In the genomic region with DNA sequence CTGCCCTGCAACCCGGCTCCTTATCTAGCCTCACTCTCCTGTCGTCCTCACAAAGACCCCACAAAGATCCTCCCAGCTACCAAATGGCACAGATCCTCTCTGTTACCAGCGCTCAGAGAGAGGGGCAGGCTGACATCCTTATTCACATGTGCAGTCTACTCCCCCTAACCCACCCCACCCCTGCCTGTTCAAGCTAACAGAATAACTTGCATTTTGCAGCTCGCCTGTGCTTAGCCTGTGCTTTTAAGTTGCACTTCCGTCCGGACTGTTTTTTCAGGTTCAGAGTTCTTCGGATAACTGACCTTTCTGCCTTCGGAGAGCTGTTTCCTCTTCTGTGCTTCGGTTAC, we compare ENCODE assay signal across 8 mouse cellular contexts. TPM values are rescaled to one million over a fixed set of nuclear protein-coding genes. Genes with fewer than 3 reads are reported as not detected.
A peak's percentile ranks its signal among the peaks of the same experiment; 100 is the strongest.
DNase-seq lines count a peak whose midpoint lies in the region; ATAC-seq and TF ChIP-seq lines count a peak whose summit lies in the region.

No protein-coding gene starts in this region.

- intact Hi-C loops in gastrocnemius, adult 2 months (cut with DNase I): no loop called here
- intact Hi-C loops in gastrocnemius, postnatal 14 days (cut with DNase I; ENCODE audit: low total_unique reads): no loop called here

- TF ChIP-seq EP300 in stomach, postnatal 0 days (optimal IDR thresholded peaks at IDR 0.05): no peak

- TF ChIP-seq POLR2A in testis, adult 2 months (IDR thresholded peaks at IDR 0.05; ENCODE audit: control insufficient read depth, low read depth, low read length): no peak

- H3K9me3 ChIP-seq in liver, embryonic 13.5 days (replicated peaks): no peaks in the 10 kb centered on the region
- H3K9me3 ChIP-seq in stomach, postnatal 0 days (ENCODE audit: control insufficient read depth, low read length): no peaks in the 10 kb centered on the region

- ATAC-seq in liver, embryonic 13.5 days (ENCODE audit: low read depth): no peak
- ATAC-seq in stomach, postnatal 0 days (ENCODE audit: low FRiP score, low TSS enrichment): no peak; the same call in 1 of the 2 replicates

- H3K9ac ChIP-seq in liver, embryonic 13.5 days: no peak overlapping the region
- H3K9ac ChIP-seq in stomach, postnatal 0 days (ENCODE audit: low read length): peak overlapping the region; percentile 36; the same call in 1 of the 2 replicates

- H3K4me3 ChIP-seq in gastrocnemius, adult 2 months: peak overlapping the region; percentile 64
- H3K4me3 ChIP-seq in testis, adult 2 months (ENCODE audit: control insufficient read depth, low read depth, low read length): peak overlapping the region; percentile 98
- H3K4me3 ChIP-seq in liver, embryonic 13.5 days (replicated peaks): peak overlapping the region; percentile 46
- peak overlapping the region; percentile 33 for H3K4me3 ChIP-seq in stomach, postnatal 0 days (ENCODE audit: low read depth, low read length)

- peak overlapping the region; percentile 64 for H3K4me2 ChIP-seq in liver, embryonic 13.5 days
- peak overlapping the region; percentile 55 for H3K4me2 ChIP-seq in stomach, postnatal 0 days (replicated peaks; ENCODE audit: low read depth)

- TF ChIP-seq CTCF in gastrocnemius, adult 2 months (IDR thresholded peaks at IDR 0.05): no peak
- TF ChIP-seq CTCF in testis, adult 2 months (IDR thresholded peaks at IDR 0.05; ENCODE audit: control insufficient read depth, insufficient read depth, insufficient replicate concordance, low read depth, low read length): no peak
- TF ChIP-seq CTCF in stomach, postnatal 0 days (IDR thresholded peaks at IDR 0.05; ENCODE audit: low read depth): no peak

- peaks cover 3% of the 10 kb centered on the region for H3K4me1 ChIP-seq in testis, adult 2 months (ENCODE audit: control insufficient read depth, insufficient read depth, low read length)
- peaks cover 13% of the 10 kb centered on the region for H3K4me1 ChIP-seq in liver, embryonic 13.5 days (replicated peaks)
- no peaks in the 10 kb centered on the region; the same call in 1 of the 2 replicates for H3K4me1 ChIP-seq in stomach, postnatal 0 days (replicated peaks; ENCODE audit: control insufficient read depth, insufficient read depth)

- no peak for DNase-seq in gastrocnemius, adult 2 months
- DNase-seq in gastrocnemius, postnatal 14 days: no peak
- no peak for DNase-seq in testis, postnatal 14 days (ENCODE audit: low spot score)
- DNase-seq in liver, embryonic 13.5 days: no peak
- no peak for DNase-seq in stomach, postnatal 0 days (ENCODE audit: low spot score)
- DNase-seq in adrenal gland, postnatal 36 days: no peak
- no peak for DNase-seq in c-Kit-positive CD71-positive TER-119-positive erythroid progenitor cells, embryonic 14.5 days (ENCODE audit: low spot score)

- no peak overlapping the region for H3K27ac ChIP-seq in gastrocnemius, adult 2 months
- H3K27ac ChIP-seq in testis, adult 2 months (ENCODE audit: control insufficient read depth, insufficient read depth, low read depth, low read length): peak overlapping the region; percentile 80
- no peak overlapping the region for H3K27ac ChIP-seq in liver, embryonic 13.5 days
- no peak overlapping the region for H3K27ac ChIP-seq in stomach, postnatal 0 days (replicated peaks)

- no peaks in the 10 kb centered on the region for H3K27me3 ChIP-seq in testis, adult 2 months (ENCODE audit: control insufficient read depth, insufficient read depth, low read length)
- peaks cover 10% of the 10 kb centered on the region; the same call in 1 of the 2 replicates for H3K27me3 ChIP-seq in liver, embryonic 13.5 days
- no peaks in the 10 kb centered on the region for H3K27me3 ChIP-seq in stomach, postnatal 0 days (ENCODE audit: control insufficient read depth, insufficient read depth, low read length)

- peaks cover 3% of the 10 kb centered on the region for H3K36me3 ChIP-seq in testis, adult 2 months (ENCODE audit: control insufficient read depth, insufficient read depth, low read length)
- H3K36me3 ChIP-seq in liver, embryonic 13.5 days: no peaks in the 10 kb centered on the region
- H3K36me3 ChIP-seq in stomach, postnatal 0 days (ENCODE audit: control insufficient read depth, insufficient read depth, low read length): no peaks in the 10 kb centered on the region

- WGBS in liver, embryonic 13.5 days (ENCODE audit: insufficient replicate concordance): 4% methylated on average over 9 of the region's 9 CpGs
- WGBS in stomach, postnatal 0 days: under 1% methylated on average over 9 of the region's 9 CpGs

RNA-seq across cellular contexts. Expression of gene Ccdc158, which starts 0.5 kb away (rescaled TPM):
- under 1 TPM; 0.31 to 0.54 TPM for total RNA-seq in gastrocnemius, adult 2 months (2021)
- under 1 TPM; 0.08 to 0.18 TPM for total RNA-seq in gastrocnemius, postnatal 14 days (2021)
- polyA plus RNA-seq in testis, adult 2 months (2012; rRNA removed): 43.7 and 46.9 TPM in 2 replicates
- polyA plus RNA-seq in liver, embryonic 13.5 days (2015; fragmentation: Nextera tagmentation; extraction: Ambion mirVana): 0.06 and 0.13 TPM in 2 replicates
- polyA plus RNA-seq in stomach, postnatal 0 days (2015; fragmentation: Nextera tagmentation; extraction: Ambion mirVana): 0.24 and 0.31 TPM in 2 replicates
- under 1 TPM; 0.16 to 0.23 TPM for total RNA-seq in adrenal gland, postnatal 36 days (2021)

RNA-seq across cellular contexts. Expression of gene Shroom3, which starts 7.7 kb away (rescaled TPM):
- 1 to 10 TPM in 1 of 2 experiments, under 1 TPM in 1; 0.53 to 1.2 TPM for total RNA-seq in gastrocnemius, adult 2 months (2021)
- total RNA-seq in gastrocnemius, postnatal 14 days (2021): 1 to 10 TPM; 1.2 to 1.7 TPM
- 25.6 and 33.5 TPM in 2 replicates for polyA plus RNA-seq in testis, adult 2 months (2012; rRNA removed)
- 0.20 TPM in 2 replicates for polyA plus RNA-seq in liver, embryonic 13.5 days (2015; fragmentation: Nextera tagmentation; extraction: Ambion mirVana)
- 11.4 and 15.0 TPM in 2 replicates for polyA plus RNA-seq in stomach, postnatal 0 days (2015; fragmentation: Nextera tagmentation; extraction: Ambion mirVana)
- total RNA-seq in adrenal gland, postnatal 36 days (2021): 1 to 10 TPM; 8.1 to 9.5 TPM

Comparison
In these comparisons a context has a peak if more than half of its experiments do, and no peak if none do; other contexts are left out.
1. H3K4me3 ChIP-seq: peak in every context shown above with its lines; median percentile 98 in testis, adult 2 months; 64 in gastrocnemius, adult 2 months; 46 in liver, embryonic 13.5 days; 33 in stomach, postnatal 0 days.